Mouse (Mus musculus) natural killer cell, adult 2 months (primary cell): ENCODE results near the gene Gm49776.
A peak's percentile ranks its signal among the peaks of the same experiment; 100 is the strongest.
"Not testable (repeated sequence)": the region's sequence is repeated elsewhere in the genome, so short reads cannot be mapped to it uniquely, and the experiment has no call there.

Experiments
- DNase-seq, 2 experiments: peaks; one replicate each; pipeline ENCODE4 v3.0.0; 2022; ENCODE audit warnings: low spot score in 2 of 2

Gm49776 gene

GRCm38 (mm10) chr16:18258221-18258620 lies at the start of gene Gm49776:
TSS of gene Gm49776 (minus strand) at chr16:18258321.
- no peak for DNase-seq

DNA sequence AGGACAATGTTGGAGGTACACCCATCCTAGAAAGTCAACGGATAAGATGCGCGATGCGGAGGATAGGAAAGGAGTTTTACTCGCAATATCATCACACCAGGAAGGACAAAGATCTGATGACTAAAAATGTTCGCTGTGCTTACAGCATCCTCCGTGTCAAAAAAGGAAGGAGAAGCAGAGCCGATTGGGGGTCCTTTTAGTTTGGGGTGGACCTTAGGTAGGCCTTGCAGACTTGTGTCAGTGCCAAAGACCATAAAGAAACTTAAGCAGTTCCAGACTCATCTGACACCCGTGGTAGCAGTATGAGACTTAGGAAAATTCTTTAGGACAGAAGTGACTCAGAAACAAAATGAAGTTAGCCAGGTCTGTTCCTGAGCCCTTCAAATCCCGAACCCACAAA lies 31.5 kb upstream of the Gm49776 start:
- DNase-seq = not testable (repeated sequence)

GRCm38 (mm10) chr16:18289067-18289588 lies 31.0 kb upstream of the Gm49776 start, which contains the start of gene Dgcr8:
TSS of gene Dgcr8 (minus strand) at chr16:18289246.
- peak; percentile 92 to 95 for DNase-seq

- peak in 1 of 2 experiments; percentile 3 for DNase-seq
These were observed 30.5 kb upstream of the Gm49776 start for GRCm38 (mm10) chr16:18288581-18289061.

GRCm38 (mm10) chr16:18288166-18288565 lies 30.0 kb upstream of the Gm49776 start:
- DNase-seq = no peak

DNA sequence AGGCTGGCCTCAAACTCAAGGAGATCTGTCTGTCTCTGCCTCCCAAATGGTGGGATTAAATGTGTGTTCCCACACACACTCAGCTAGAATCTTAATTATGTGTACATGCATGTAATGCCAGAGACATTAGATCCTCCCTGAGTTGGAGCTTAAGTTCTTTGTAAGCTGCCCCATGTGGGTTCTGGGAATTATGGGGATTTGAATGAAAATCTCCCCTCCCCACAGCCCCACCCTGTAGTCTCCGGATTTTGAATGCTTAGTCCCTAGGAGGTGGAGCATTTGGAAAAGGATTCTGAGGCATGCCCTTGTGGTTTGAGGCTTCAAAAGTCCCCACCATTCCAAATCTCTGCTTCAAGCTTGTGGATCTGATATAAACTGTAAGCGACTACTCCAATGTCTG lies 17.0 kb upstream of the Gm49776 start:
- DNase-seq = no peak

- peak in 1 of 2 experiments; percentile 15 for DNase-seq
These were observed 10.1 kb upstream of the Gm49776 start for GRCm38 (mm10) chr16:18268182-18268581.

GRCm38 (mm10) chr16:18265024-18265423 lies 6.9 kb upstream of the Gm49776 start:
- no peak for DNase-seq

DNA sequence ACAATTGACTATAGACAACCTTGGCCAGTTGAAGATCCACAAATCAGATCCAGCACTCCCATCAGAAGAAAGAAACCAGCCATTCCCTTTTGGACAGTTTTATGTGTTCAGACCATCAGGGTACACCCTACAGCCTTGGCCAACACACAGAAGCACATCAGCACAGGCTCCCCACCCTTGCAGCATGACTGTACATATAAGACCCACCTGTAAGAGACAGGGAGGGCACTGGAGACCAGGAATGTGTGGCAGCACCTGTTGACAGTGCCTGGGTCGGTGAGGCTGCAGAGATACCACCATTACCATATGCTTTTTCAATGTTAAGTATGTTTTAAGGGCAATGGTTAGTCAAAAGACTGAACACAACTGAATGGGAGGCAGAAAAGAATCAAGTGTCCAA lies 4.3 kb downstream of the Gm49776 start:
- DNase-seq = no peak

DNA sequence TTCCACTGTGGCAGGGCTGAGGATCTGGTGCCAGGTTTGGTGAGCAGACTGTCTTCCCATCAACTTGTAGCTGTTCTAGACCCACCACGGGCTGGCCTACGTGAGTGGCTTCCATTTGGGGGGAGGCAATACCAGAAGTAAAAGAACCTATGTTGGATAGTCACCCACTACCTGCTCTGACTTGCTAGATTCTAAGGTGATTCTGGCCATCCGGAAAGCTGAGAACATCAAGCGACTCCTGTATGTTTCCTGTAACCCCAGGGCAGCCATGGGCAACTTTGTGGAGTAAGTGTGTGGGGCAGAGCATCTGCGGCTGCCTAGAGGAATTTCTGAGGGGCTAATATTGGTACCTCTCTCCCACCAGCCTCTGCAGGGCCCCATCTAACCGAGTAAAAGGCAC lies 5.4 kb downstream of the Gm49776 start:
- no peak for DNase-seq

DNA sequence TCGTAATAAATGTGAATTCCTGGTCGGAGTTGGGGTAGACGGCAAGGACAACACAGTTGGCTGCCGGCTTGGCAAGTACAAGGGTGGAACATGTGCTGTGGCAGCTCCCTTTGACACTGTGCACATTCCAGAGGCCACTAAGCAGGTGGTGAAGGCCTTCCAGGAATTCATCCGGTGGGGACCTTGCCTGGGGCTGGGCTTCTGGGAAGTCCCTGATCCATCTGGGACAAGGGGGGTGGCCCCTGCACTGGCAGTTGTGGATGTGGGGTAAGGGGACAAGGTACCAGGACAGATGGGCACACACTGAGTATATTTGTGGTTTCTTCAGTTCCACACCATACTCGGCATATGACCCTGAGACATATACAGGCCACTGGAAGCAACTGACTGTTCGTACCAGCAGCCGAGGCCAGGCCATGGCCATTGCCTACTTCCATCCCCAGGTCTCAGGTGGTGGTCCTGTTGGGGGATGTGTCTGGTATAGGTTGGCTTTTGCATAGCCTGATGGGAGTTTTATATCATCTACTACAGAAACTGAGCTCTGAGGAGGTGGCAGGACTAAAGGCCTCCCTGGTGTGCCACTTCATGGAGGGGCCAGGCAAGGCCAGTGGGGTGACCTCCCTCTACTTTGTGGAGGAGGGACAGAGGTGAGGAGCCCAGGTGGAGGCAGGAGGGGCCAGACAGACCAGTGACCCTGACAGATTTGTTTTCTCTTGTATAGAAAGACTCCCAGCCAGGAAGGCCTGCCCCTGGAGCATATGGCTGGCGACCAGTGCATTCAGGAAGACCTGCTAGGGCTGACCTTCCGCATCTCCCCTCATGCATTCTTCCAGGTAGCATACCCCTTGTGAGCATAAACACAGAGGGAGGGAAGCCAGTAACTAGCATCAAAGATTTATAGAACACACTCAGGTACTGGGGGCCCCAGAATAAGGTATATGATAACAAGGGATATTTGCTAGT lies 7.0 kb downstream of the Gm49776 start:
- no peak for DNase-seq

DNA sequence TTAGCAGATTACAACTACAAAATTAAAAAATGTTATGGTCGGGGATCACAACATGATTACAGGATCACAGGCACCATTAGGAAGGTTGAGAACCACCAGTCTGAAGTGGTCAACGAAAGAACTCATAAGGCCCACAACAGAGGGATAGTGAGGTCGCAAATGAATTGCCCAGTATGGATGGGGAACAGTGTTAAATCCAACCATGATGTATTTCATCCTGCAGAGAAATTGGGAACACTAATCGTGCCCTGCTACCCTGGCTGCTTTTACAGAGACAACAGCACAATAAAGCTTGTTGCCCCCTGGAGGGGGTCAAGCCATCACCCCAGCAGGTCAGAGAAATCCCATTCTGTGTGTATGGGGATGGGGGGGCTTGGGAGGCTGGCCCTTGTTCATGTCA lies 7.9 kb downstream of the Gm49776 start:
- DNase-seq = no peak

DNA sequence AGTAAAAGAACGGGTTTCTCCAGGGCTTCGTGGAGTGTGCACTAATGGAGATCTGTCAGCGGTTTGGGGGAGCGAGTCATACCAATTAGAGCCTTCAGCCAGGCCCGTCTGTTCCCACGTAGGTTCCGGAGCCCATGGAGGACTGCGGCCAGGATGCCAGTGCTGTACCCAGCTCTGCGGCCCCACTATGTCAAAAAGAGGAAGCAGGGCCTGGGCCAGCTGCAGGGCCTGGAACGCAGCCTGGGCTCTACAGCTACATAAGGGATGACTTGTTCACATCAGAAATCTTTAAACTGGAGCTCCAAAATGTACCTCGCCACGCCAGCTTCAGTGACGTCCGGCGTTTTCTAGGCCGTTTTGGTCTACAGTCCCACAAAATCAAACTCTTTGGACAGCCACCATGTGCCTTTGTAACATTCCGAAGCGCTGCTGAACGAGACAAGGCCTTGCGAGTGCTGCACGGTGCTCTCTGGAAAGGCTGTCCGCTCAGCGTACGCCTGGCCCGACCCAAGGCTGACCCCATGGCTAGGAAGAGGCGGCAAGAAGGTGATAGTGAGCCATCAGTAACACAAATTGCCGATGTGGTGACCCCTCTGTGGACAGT lies 8.7 kb downstream of the Gm49776 start:
- DNase-seq = peak; percentile 19 to 66

DNA sequence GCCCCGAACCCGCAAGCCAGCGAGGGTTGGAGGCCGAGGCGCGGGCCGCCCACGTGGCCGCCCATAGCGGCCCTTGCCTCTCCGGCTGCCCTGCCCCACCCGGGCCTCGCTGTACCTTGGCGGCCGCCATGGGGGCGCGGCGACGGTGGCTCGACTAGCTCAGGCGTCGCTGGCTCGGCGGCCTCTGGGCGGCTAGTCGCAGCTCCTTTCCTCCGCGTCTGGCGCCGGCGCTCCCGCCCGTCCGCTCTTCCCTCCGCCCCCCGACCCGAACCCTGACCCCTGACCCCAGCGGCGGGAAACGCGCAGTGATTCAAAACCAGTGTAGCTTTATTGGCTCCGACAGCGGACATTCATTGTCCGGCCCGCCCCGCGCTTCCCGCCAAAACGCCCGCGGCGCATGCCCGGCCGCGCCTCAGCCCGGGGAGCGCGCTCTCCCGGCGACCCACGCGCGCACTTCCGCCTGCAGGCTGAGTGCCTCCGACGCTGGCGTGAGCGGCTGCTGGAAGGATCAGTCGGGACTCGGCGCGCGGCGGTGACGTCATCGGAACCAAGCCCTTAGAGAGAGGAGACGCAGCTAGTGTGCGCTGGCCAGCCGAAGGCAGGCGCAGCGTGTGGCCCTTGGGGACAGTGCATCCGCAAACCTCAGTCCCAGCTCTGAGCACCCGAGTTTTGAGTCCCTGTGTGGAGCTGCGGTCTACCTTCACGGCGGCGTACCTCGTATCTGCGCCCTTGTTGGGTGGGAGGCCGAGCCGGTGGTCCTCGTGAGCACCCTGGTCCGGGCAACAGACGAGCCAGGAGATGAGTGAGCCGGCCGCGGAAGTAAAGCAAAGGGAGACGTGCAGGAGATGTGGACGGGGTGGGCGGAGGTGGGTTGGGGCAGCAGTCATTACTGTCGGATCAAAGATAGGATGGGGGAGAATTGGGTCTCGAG lies 9.4 kb downstream of the Gm49776 start, which contains the start of the genes Trmt2a and Ranbp1:
Gene Trmt2a (plus strand): TSS at position 247 of the 931 bp plus-strand sequence.
Gene Ranbp1 (minus strand): TSS at position 300 of the 931 bp plus-strand sequence.
- DNase-seq = peak; percentile 97 to 98

GRCm38 (mm10) chr16:18247521-18248399 lies 10.4 kb downstream of the Gm49776 start:
- DNase-seq = peak in 1 of 2 experiments; percentile 32

DNA sequence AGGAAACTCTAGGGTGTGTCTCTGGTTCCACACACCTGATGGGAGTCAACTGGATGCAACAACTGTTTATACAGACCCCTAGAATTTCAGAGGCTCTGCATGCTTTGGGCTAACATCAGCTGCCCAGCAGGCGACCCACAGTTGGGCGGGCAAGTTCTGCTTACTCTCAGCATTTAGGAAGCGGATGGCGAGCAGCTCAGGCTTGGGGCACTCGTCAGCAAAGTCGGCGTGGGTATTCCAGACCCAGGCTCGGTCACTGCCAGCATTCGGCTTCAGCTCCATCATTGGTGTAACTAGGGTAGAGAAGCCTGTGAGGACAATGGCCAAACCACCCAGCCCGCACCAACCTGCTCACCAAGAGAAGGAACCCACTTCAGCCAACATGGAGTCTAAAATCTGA lies 16.5 kb downstream of the Gm49776 start:
- DNase-seq = no peak

GRCm38 (mm10) chr16:18236676-18237501 lies 21.2 kb downstream of the Gm49776 start:
- no peak for DNase-seq

GRCm38 (mm10) chr16:18235389-18236065 lies 22.6 kb downstream of the Gm49776 start:
- DNase-seq = no peak
